Mouse (Mus musculus) lung, postnatal 36 days (tissue): ENCODE results near the gene Itga6.

ENCODE experiments used
- DNase-seq: peaks from one replicate; pipeline ENCODE4 v3.0.0; 2022; ENCODE audit warnings: mixed read lengths

Itga6 gene

GRCm38 (mm10) chr2:71805611-71806567 lies 60.5 kb downstream of the Itga6 start:
- no peak for DNase-seq

- no peak for DNase-seq
Observed at GRCm38 (mm10) chr2:71809289-71809860, 64.0 kb downstream of the Itga6 start.

- DNase-seq = no peak
Observed at GRCm38 (mm10) chr2:71810010-71810409, 64.6 kb downstream of the Itga6 start.

DNA sequence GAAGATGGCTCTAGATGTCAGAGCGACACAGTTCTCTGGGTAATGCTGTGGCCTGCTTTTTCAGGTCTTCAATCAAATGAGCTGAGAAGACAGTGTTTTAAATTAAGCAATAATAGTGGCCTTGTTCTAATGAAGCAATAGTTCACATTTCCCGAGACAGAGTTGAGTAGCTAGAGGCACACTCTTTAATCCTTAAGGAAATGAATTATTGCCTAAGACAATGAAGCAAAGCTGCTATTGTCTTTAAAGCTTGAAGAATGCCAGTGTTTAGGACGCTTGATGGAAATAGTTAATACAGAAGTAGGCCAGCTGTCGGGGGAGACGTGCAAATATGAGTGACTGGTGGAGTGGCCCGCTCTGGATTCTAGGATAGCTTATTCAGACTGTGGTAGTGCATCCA lies 65.5 kb downstream of the Itga6 start:
- DNase-seq = no peak

DNA sequence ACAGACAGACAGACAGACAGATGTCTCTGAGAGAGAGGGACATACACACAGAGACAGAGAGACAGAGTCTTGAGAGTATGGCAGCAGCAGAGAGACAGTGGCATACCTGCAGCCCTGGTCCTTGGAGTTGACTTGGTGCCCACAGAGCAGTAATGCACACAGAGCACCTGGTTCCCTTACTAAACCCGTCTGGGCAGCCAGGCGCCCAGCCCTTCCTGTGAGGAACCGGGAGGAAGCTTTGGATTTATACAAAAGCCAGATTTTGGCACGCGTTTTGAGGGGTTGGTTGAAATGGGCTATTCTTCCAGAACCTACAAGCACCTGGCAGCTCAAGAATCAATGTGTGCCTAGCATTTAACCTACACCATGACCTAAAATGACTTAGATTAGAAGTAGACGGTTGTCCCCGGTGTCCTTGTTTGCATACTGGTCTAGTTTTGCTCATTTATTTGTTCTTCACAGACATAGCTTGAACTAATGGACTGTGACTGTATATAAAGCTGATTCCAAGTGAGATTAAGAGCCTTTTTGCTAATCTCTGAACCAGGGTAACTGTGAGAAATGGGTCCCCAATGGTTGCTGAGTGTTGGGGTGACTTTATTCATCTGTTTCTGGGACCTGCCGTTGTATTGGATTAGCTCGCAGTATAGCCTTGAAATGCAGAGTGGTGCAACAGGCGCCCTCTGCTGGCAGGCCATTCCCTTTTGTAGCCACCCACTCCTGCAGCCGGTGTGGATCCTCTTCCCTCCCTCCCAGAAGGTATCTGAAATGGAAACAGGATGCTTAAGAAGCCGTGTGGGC lies 67.0 kb downstream of the Itga6 start:
- DNase-seq = peak; percentile 95

GRCm38 (mm10) chr2:71813022-71813358 lies 67.6 kb downstream of the Itga6 start:
- no peak for DNase-seq

- DNase-seq = no peak
Observed at GRCm38 (mm10) chr2:71813371-71813770, 68.0 kb downstream of the Itga6 start.

DNA sequence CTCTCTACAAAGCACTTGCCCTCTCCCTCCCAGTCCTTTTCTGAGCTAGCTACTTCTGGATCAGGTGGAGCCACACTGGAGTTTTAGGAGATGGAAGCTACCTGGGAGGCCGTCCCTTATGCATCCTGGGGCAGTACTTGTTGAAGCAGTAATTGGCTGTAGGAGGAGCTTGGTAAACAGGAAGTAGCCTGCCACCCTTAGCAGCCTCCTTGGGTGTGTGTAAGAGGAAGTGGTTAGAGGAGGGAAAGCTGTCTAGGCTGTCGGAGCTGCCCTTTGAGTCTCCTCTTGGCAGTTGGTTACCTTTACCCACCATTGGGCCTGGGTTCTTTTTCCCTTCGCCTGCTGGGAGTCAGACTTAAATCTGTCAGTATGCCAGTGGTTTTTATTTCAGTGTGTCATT lies 68.6 kb downstream of the Itga6 start:
- peak; percentile 78 for DNase-seq

- no peak for DNase-seq
Observed at GRCm38 (mm10) chr2:71815279-71815678, 69.9 kb downstream of the Itga6 start.

GRCm38 (mm10) chr2:71816391-71817041 lies 71.1 kb downstream of the Itga6 start:
- peak; percentile 59 for DNase-seq

- no peak for DNase-seq
Observed at GRCm38 (mm10) chr2:71824146-71824545, 78.7 kb downstream of the Itga6 start.

- DNase-seq = no peak
Observed at GRCm38 (mm10) chr2:71827711-71828110, 82.3 kb downstream of the Itga6 start.

DNA sequence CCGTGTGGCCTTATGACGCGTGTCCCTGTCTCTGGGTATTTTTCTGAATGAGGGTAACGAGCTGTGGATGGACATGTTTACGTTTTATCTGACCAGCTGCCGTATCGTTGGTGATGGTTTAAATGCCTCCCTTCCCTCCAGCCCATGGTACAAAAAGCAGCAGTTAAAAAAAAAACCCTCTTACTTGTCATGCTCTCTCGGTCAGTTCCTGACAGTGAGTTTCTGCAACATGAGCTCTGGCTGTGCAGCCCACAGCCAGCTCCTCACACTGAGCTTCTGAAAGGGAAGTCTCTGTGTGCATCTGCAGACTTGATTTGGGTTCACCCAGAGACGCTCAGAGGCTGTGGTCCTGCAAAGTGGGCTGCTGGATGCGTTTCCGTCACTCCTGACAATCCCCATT lies 83.5 kb downstream of the Itga6 start:
- no peak for DNase-seq

DNA sequence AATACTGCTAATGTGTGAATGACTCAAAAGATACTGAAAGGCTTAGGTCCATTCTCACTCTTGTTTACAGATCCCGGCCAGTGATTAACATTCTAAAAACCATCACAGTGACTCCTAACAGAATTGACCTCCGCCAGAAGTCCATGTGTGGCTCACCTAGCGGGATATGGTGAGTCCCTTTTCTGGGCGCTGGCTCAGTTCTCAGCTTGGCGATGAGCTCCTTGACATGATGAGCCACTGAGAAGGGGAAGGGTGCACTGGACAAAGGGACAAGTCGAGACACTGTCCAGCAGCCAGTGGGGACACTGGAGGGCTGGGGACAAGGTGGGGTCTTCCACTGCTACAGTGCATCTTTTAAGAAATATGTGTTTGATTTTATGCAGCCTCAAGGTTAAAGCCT lies 88.2 kb downstream of the Itga6 start:
- no peak for DNase-seq

- no peak for DNase-seq
Observed at GRCm38 (mm10) chr2:71834371-71834770, 89.0 kb downstream of the Itga6 start.

DNA sequence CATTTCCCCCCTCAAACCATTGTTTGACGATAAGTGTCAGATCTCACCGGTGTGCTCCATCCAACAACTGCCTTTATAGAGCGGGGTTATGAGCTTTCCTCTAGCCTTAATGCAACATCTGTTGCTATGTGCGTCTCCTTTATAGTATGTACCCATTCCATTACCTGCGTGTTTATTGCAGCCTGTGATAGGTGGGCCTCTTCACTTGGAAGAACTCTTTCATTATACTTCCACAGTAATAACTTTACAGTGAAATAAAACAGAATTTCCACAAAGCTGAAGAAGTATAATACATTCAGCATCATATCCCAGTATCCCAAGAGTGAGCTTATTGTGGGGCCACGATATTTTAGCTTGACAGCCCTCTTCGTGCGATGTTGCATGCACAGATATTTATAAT lies 90.1 kb downstream of the Itga6 start:
- no peak for DNase-seq

- DNase-seq = no peak
Observed at GRCm38 (mm10) chr2:71836232-71836631, 90.8 kb downstream of the Itga6 start.

DNA sequence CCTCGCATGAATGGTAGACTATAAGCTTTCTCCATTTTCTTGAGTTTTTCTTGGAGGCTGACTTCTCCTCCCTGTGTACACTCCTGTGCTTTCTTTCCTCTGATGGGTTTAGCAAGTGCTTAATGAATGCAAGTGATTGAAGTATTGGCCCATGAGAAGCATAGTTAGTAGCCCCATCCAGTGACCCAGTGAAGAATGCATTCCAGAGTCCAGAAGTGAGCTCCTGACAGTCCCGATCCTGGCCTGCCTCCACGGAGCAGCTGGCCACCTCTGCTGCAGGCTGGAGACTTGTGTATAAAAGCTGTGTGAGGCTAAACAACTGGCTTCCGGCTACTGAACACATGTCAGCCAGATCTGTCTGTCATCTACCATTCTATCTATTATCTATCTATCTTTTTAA lies 91.8 kb downstream of the Itga6 start:
- DNase-seq = peak; percentile 23

DNA sequence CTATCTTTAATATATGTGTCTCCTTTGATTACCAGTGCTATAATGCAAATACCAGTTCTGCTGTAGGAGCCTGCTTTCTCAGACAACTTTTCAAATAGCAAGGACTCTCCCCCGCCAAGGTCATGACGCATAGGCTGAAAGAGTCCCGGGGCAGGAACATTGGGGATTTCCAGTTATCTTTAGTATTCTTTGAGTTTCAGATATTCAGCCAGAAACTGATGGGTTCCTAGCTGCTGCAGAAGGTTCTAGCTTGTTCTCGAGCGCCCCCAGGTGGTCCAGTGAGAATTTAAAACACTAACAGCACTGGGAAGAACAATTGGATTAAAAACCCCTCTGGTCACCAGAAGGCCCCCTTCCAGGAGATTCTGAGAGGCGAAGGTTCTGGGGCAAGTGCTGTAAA lies 92.4 kb downstream of the Itga6 start:
- DNase-seq = peak; percentile 74

- peak; percentile 27 for DNase-seq
Observed at GRCm38 (mm10) chr2:71843316-71843715, 97.9 kb downstream of the Itga6 start.

- no peak for DNase-seq
Observed at GRCm38 (mm10) chr2:71844906-71845305, 99.5 kb downstream of the Itga6 start.

GRCm38 (mm10) chr2:71852161-71852560 lies 106.7 kb downstream of the Itga6 start:
- peak; percentile 82 for DNase-seq

GRCm38 (mm10) chr2:71855076-71855475 lies 109.7 kb downstream of the Itga6 start:
- no peak for DNase-seq
